ENCODE assay signal across 23 mouse cellular contexts in the genomic region with DNA sequence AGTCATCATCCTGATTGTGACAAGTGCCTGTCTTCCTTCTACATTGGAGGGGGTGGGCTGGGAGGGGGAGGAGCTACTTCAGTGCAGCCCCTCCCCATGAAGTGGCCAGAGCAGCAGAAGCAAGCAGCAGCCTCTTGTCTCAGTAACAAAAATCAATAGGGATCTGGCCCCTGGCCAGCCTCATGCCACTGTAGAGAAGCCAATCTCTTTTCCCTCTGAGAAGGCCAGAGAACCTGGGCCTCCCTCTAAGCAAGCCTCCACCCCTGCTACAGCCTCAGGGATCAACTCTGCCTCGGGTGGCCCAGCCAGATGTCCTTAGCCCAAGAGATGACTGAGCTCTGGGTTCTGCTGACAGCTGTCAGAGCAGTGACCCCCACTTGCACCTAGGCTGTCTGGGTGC.
A peak's percentile ranks its signal among the peaks of the same experiment; 100 is the strongest.
DNase-seq lines count a peak whose midpoint lies in the region; ATAC-seq lines count a peak whose summit lies in the region.
"Had no signal": no experiment of that assay in that cellular context is flagged by ENCODE, and none has a peak within 500 bp of the region (broad histone marks: within the 10 kb centered on the region; RNA-seq: fewer than 3 reads in every experiment).

No protein-coding gene starts in this region.

- 0 out of 2 replicates have a peak, but pooled peaks cover 6% of the 10 kb centered on the region for H3K9me3 ChIP-seq in heart, embryonic 10.5 days
- H3K9me3 ChIP-seq in lung, embryonic 15.5 days, result no peaks in the 10 kb centered on the region
- 0 out of 2 replicates have a peak, but pooled peaks cover 6% of the 10 kb centered on the region for H3K9me3 ChIP-seq in embryonic facial prominence, embryonic 12.5 days

- no peaks in the 10 kb centered on the region for H3K36me3 ChIP-seq in heart, embryonic 10.5 days
- H3K36me3 ChIP-seq in lung, embryonic 15.5 days, result no peaks in the 10 kb centered on the region
- no peaks in the 10 kb centered on the region for H3K36me3 ChIP-seq in embryonic facial prominence, embryonic 12.5 days
- H3K36me3 ChIP-seq: limb, embryonic 13.5 days had no signal

- intact Hi-C loops in heart, postnatal 25 days (cut with DNase I), result no loop called here

- H3K27me3 ChIP-seq in heart, embryonic 10.5 days (ENCODE audit: insufficient read depth, poor library complexity, severe bottlenecking), result peaks cover 12% of the 10 kb centered on the region
- H3K27me3 ChIP-seq in lung, embryonic 15.5 days, result no peaks in the 10 kb centered on the region
- H3K27me3 ChIP-seq in embryonic facial prominence, embryonic 12.5 days, result no peaks in the 10 kb centered on the region

- H3K4me1 ChIP-seq in heart, embryonic 10.5 days, result peaks cover 25% of the 10 kb centered on the region
- H3K4me1 ChIP-seq in lung, embryonic 15.5 days, result peaks cover 8% of the 10 kb centered on the region; the same call in 1 of the 2 replicates
- peaks cover 5% of the 10 kb centered on the region for H3K4me1 ChIP-seq in embryonic facial prominence, embryonic 12.5 days

- no peak overlapping the region for H3K9ac ChIP-seq in lung, embryonic 15.5 days
- H3K9ac ChIP-seq in embryonic facial prominence, embryonic 12.5 days, result no peak overlapping the region
- H3K9ac ChIP-seq: limb, embryonic 13.5 days had no signal

- WGBS in heart, embryonic 10.5 days, result 20% methylated on average over 1 of the region's 1 CpGs
- 5% methylated on average over 1 of the region's 1 CpGs for WGBS in lung, embryonic 15.5 days
- WGBS in embryonic facial prominence, embryonic 12.5 days, result 9% methylated on average over 1 of the region's 1 CpGs

- DNase-seq in heart, embryonic 10.5 days (ENCODE audit: low spot score), result no peak
- no peak for DNase-seq in heart, postnatal 25 days (ENCODE audit: low spot score)
- no peak for DNase-seq in lung, postnatal 14 days
- DNase-seq in retina, postnatal 1 day, result peak; percentile 61
- no peak for DNase-seq in T-cell, adult 2 months (ENCODE audit: low spot score)
- DNase-seq in spleen, adult 12 weeks (ENCODE audit: low spot score), result no peak
- DNase-seq: adrenal gland, adult 8-10 months; B cell, adult 2 months; cerebellum, adult 8-10 months; embryo, embryonic 11 days; gastrocnemius, adult 2 months; heart, postnatal 10 days; kidney, adult 18-20 months; kidney, postnatal 36 days; layer of hippocampus, postnatal 36 days; right cerebral cortex, postnatal 25 days; thymus, adult 2 months had no signal

- no peak overlapping the region for H3K4me2 ChIP-seq in lung, embryonic 15.5 days
- H3K4me2 ChIP-seq in embryonic facial prominence, embryonic 12.5 days (replicated peaks), result no peak overlapping the region
- H3K4me2 ChIP-seq: limb, embryonic 13.5 days had no signal

- H3K27ac ChIP-seq in heart, embryonic 10.5 days, result peak overlapping the region; percentile 22; the same call in 1 of the 2 replicates
- no peak overlapping the region for H3K27ac ChIP-seq in lung, embryonic 15.5 days
- H3K27ac ChIP-seq in embryonic facial prominence, embryonic 12.5 days, result no peak overlapping the region
- H3K27ac ChIP-seq: gastrocnemius, adult 2 months; limb, embryonic 13.5 days had no signal

- ATAC-seq in lung, embryonic 15.5 days (ENCODE audit: borderline replicate concordance, extremely low read depth, low FRiP score, low TSS enrichment), result 0 out of 2 replicates have a peak, but pooled peaks have one; percentile 14
- ATAC-seq in embryonic facial prominence, embryonic 12.5 days (ENCODE audit: insufficient number of reproducible peaks, insufficient read depth, low FRiP score, low TSS enrichment), result peak; percentile 64; the same call in 1 of the 2 replicates
- ATAC-seq: forebrain, embryonic 16.5 days; lung, postnatal 0 days had no signal

- no peak overlapping the region for H3K4me3 ChIP-seq in heart, embryonic 10.5 days
- no peak overlapping the region for H3K4me3 ChIP-seq in lung, embryonic 15.5 days
- H3K4me3 ChIP-seq in embryonic facial prominence, embryonic 12.5 days, result no peak overlapping the region
- H3K4me3 ChIP-seq: erythroblast, embryonic 14.5 days; gastrocnemius, adult 2 months; limb, embryonic 13.5 days had no signal
